Mouse (Mus musculus): ENCODE results near the gene Gm11115.

Gm11115 gene

DNA sequence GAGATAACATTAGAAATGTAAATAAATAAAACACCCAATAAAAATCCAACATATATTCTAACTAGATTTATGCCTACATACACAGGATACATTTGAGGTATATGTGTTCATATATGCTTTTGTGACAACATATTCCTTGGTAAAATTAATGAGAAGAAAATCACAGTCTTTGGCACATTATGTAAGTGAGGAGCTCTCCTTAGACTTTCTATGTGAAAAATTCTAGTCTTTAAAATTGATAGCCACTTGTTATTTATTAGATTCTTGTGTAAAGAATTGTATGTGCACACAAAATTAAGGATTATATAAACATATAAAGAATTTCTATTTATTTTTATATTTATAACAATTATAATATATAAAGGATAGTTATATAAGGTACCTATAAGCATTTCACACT, at the start of gene Gm11115:
TSS of gene Gm11115 (minus strand) at position 101 of the 400 bp plus-strand sequence.
- no peak for DNase-seq

- DNase-seq, result no peak
These were observed 42.5 kb downstream of the Gm11115 start, which contains the start of gene Gm11116 for GRCm38 (mm10) chr5:88111430-88111829. Gene Gm11116 (minus strand): TSS chr5:88111530.
